Mouse (Mus musculus) T-helper 17 cell (primary cell): ENCODE measurements around the gene Mid1.
"Not testable (repeated sequence)": the region's sequence is repeated elsewhere in the genome, so short reads cannot be mapped to it uniquely, and the experiment has no call there.

ENCODE experiments used
- in situ Hi-C, 2 experiments: fragments of 300-600 bp; cut with MboI, MseI; formaldehyde crosslinking; loops; 1 replicate in 1 of 2; 2 replicates in 1 of 2; pipeline ENCODE4 v1.15.1; 2025; ENCODE audit warnings: high pct_unique_total_duplicates in 2 of 2

Mid1 gene

GRCm38 (mm10) chrX:170014038-170014437, 329.0 kb downstream of the Mid1 start:
- in situ Hi-C loops = not testable (repeated sequence)

GRCm38 (mm10) chrX:170015883-170016282, 330.9 kb downstream of the Mid1 start:
- in situ Hi-C loops = not testable (repeated sequence)

GRCm38 (mm10) chrX:170017333-170018245, 332.6 kb downstream of the Mid1 start:
- in situ Hi-C loops = not testable (repeated sequence)

GRCm38 (mm10) chrX:170018571-170019218, 333.7 kb downstream of the Mid1 start:
- in situ Hi-C loops = not testable (repeated sequence)

GRCm38 (mm10) chrX:170019219-170019953, 334.4 kb downstream of the Mid1 start:
- in situ Hi-C loops = not testable (repeated sequence)

GRCm38 (mm10) chrX:170019954-170020689, 335.1 kb downstream of the Mid1 start:
- in situ Hi-C loops = loop anchor here (10.0 kb wide), 1 partner anchor 45 kb away; no protein-coding TSS in a partner anchor

GRCm38 (mm10) chrX:170020690-170021050, 335.7 kb downstream of the Mid1 start:
- in situ Hi-C loops = loop anchor here (10.0 kb wide), 1 partner anchor 46 kb away; no protein-coding TSS in a partner anchor

- in situ Hi-C loops = loop anchor here (10.0 kb wide), 1 partner anchor 46 kb away; no protein-coding TSS in a partner anchor
These were observed 336.2 kb downstream of the Mid1 start for GRCm38 (mm10) chrX:170021205-170021604.

GRCm38 (mm10) chrX:170021750-170022461, 336.9 kb downstream of the Mid1 start:
- in situ Hi-C loops = loop anchor here (10.0 kb wide), 1 partner anchor 47 kb away; no protein-coding TSS in a partner anchor
